Mouse (Mus musculus) cerebellum, adult 2 months (tissue): ENCODE data around the gene Surf2.

ENCODE experiments used
- CTCF ChIP-seq: fragments of 200-500 bp; IDR thresholded peaks from 2 replicates; pipeline ENCODE4 v1.5.1; 2011; ENCODE audit warnings: low read depth, mild to moderate bottlenecking, control low read depth, low read length, moderate library complexity, borderline replicate concordance; ENCODE audit not compliant: insufficient read depth
- POLR2A ChIP-seq: fragments of 200-500 bp; IDR thresholded peaks from 2 replicates; pipeline ENCODE4 v1.6.1; 2011; ENCODE audit warnings: low read length, control low read depth, borderline replicate concordance; ENCODE audit not compliant: insufficient read depth

DNA sequence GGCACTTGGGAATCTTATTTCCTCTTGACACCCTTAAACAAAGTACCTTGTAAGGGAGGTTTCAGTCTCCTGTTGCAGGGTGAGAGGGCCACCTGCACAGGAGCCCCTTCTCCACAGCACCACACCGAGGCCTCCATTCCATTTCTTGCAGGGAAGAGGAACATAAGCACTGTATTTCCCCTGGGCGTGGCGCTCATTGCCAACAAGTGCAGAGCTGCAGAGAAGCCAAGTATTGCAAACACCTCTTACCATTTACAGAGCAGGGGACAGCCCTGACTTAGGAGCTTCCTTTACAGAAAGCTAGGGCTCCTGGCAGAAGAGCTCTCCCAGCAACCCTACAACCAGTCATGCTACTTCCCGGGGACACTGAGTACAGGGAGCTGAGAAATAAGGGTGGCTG lies 36.0 kb downstream of the Surf2 start:
- no peak for TF ChIP-seq CTCF
- TF ChIP-seq POLR2A = no peak
